Mouse (Mus musculus): Measurements from ENCODE around the gene Unc13d. TPM values are rescaled to one million over a fixed set of nuclear protein-coding genes. Genes with fewer than 3 reads are reported as not detected.

The Unc13d gene
- polyA plus RNA-seq, 1 experiment from 2014 or later, result 5.9 TPM

DNA sequence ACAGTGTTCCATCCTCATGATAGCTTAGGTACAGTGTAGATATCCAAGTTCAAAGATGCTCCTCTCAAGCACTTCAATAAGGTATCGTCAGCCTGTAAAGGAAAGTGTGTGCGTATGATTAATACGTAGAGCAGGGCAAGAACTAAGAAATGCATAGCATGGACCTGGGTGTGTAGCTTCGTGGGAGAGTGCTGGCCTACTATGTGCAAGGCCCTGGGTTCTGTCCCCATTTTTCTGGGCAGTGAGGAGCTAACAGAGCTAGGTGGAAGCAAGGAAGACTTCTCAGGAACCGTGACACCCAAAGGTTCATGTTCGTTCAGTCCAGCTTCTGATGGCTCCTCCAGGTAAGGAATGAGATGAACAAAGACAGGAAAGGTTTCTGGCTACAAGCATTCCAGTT is 32.6 kb downstream of the Unc13d start:
- WGBS, result 95% methylated on average over 6 of the region's 6 CpGs
- Histone ChIP-seq H3K36me3 (ENCODE audit: control insufficient read depth, insufficient read depth) (peaks cover 47% of the 10 kb centered on the region), H3K4me3 (ENCODE audit: low read length) (no peak overlapping the region), H3K4me2 (ENCODE audit: low read depth, low read length) (no peak overlapping the region), H3K9me3 (replicated peaks; ENCODE audit: control insufficient read depth, low read length) (peaks cover 4% of the 10 kb centered on the region; the same call in 1 of the 2 replicates), H3K9ac (ENCODE audit: low read length) (no peak overlapping the region), H3K27ac (ENCODE audit: low read length) (no peak overlapping the region), H3K4me1 (ENCODE audit: control insufficient read depth, insufficient read depth, low read length) (no peaks in the 10 kb centered on the region), H3K27me3 (ENCODE audit: control insufficient read depth, insufficient read depth, low read length) (no peaks in the 10 kb centered on the region)
- no peak for ATAC-seq (replicated peaks; ENCODE audit: extremely low read depth, insufficient read depth, low FRiP score)

- Histone ChIP-seq H3K4me1 (ENCODE audit: control insufficient read depth, insufficient read depth, low read length) (no peaks in the 10 kb centered on the region), H3K27ac (ENCODE audit: low read length) (no peak overlapping the region), H3K27me3 (ENCODE audit: control insufficient read depth, insufficient read depth, low read length) (no peaks in the 10 kb centered on the region), H3K4me3 (ENCODE audit: low read length) (no peak overlapping the region), H3K9ac (ENCODE audit: low read length) (no peak overlapping the region), H3K36me3 (ENCODE audit: control insufficient read depth, insufficient read depth) (peaks cover 35% of the 10 kb centered on the region), H3K9me3 (replicated peaks; ENCODE audit: control insufficient read depth, low read length) (peaks cover 4% of the 10 kb centered on the region; the same call in 1 of the 2 replicates), H3K4me2 (ENCODE audit: low read depth, low read length) (no peak overlapping the region)
- ATAC-seq (replicated peaks; ENCODE audit: extremely low read depth, insufficient read depth, low FRiP score), result no peak
- 97% methylated on average over 1 of the region's 1 CpGs for WGBS
These were observed 34.5 kb downstream of the Unc13d start for GRCm38 (mm10) chr11:116043286-116043685.

GRCm38 (mm10) chr11:116042372-116043138 is 35.2 kb downstream of the Unc13d start:
- Histone ChIP-seq H3K9me3 (replicated peaks; ENCODE audit: control insufficient read depth, low read length) (peaks cover 4% of the 10 kb centered on the region; the same call in 1 of the 2 replicates), H3K4me3 (ENCODE audit: low read length) (no peak overlapping the region), H3K27ac (ENCODE audit: low read length) (no peak overlapping the region), H3K4me1 (ENCODE audit: control insufficient read depth, insufficient read depth, low read length) (no peaks in the 10 kb centered on the region), H3K36me3 (ENCODE audit: control insufficient read depth, insufficient read depth) (peaks cover 28% of the 10 kb centered on the region), H3K4me2 (ENCODE audit: low read depth, low read length) (no peak overlapping the region), H3K9ac (ENCODE audit: low read length) (no peak overlapping the region), H3K27me3 (ENCODE audit: control insufficient read depth, insufficient read depth, low read length) (no peaks in the 10 kb centered on the region)
- 79% methylated on average over 5 of the region's 5 CpGs for WGBS
- no peak for ATAC-seq (replicated peaks; ENCODE audit: extremely low read depth, insufficient read depth, low FRiP score)

DNA sequence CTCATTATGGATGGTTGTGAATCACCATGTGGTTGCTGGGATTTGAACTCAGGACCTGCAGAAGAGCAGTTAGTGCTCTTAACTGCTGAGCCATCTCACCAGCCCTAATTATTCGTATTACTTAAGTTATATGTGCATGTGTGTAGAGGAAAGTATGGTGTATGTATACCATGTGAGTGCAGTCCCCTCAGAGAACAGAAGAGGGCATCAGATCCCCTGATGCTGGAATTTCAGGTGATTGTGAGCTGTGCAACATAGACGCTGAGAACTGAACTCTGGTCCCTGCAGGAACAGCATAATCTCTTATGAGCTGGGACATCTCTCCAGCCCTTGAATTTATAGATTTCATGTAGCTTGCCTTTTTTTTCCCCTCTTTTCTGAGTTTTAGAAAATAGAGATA is 35.9 kb downstream of the Unc13d start:
- Histone ChIP-seq H3K27ac (ENCODE audit: low read length) (no peak overlapping the region), H3K9me3 (replicated peaks; ENCODE audit: control insufficient read depth, low read length) (peaks cover 4% of the 10 kb centered on the region; the same call in 1 of the 2 replicates), H3K36me3 (ENCODE audit: control insufficient read depth, insufficient read depth) (peaks cover 22% of the 10 kb centered on the region), H3K4me3 (ENCODE audit: low read length) (no peak overlapping the region), H3K4me2 (ENCODE audit: low read depth, low read length) (no peak overlapping the region), H3K27me3 (ENCODE audit: control insufficient read depth, insufficient read depth, low read length) (no peaks in the 10 kb centered on the region), H3K9ac (ENCODE audit: low read length) (no peak overlapping the region), H3K4me1 (ENCODE audit: control insufficient read depth, insufficient read depth, low read length) (no peaks in the 10 kb centered on the region)
- 97% methylated on average over 2 of the region's 2 CpGs for WGBS
- no peak for ATAC-seq (replicated peaks; ENCODE audit: extremely low read depth, insufficient read depth, low FRiP score)

DNA sequence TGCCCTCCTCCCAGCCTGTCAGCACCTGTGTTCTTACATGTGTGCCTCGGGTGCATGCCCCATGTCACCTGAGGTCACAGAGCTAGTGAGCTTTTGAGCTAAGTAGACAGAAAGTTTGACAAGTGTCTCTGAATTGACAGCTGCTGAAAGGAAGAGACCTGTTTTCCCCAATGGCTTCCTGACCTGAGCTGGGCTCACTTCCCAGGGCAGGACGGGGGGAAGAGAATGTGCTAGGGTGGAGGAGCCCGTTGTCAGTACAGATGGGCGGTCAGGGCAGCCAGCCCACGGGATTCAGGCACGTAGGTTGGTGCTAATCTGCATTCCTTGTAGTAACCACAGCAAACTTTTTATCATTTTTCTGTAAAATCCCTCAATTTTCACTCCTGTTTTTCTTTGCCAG is 37.2 kb downstream of the Unc13d start:
- Histone ChIP-seq H3K4me3 (ENCODE audit: low read length) (no peak overlapping the region), H3K27me3 (ENCODE audit: control insufficient read depth, insufficient read depth, low read length) (no peaks in the 10 kb centered on the region), H3K9ac (ENCODE audit: low read length) (no peak overlapping the region), H3K27ac (ENCODE audit: low read length) (no peak overlapping the region), H3K4me1 (ENCODE audit: control insufficient read depth, insufficient read depth, low read length) (no peaks in the 10 kb centered on the region), H3K36me3 (ENCODE audit: control insufficient read depth, insufficient read depth) (peaks cover 15% of the 10 kb centered on the region), H3K4me2 (ENCODE audit: low read depth, low read length) (no peak overlapping the region), H3K9me3 (replicated peaks; ENCODE audit: control insufficient read depth, low read length) (peaks cover 4% of the 10 kb centered on the region; the same call in 1 of the 2 replicates)
- peak; percentile 52; the same call in 1 of the 2 replicates for ATAC-seq (replicated peaks; ENCODE audit: extremely low read depth, insufficient read depth, low FRiP score)
- WGBS, result 55% methylated on average over 6 of the region's 6 CpGs

GRCm38 (mm10) chr11:116037826-116038225 is 39.9 kb downstream of the Unc13d start:
- peaks cover 4% of the 10 kb centered on the region; the same call in 1 of the 2 replicates for H3K9me3 ChIP-seq (replicated peaks; ENCODE audit: control insufficient read depth, low read length)
- H3K27ac ChIP-seq (ENCODE audit: low read length), result no peak overlapping the region
- H3K36me3 ChIP-seq (ENCODE audit: control insufficient read depth, insufficient read depth), result peaks cover 14% of the 10 kb centered on the region

GRCm38 (mm10) chr11:116036671-116037070 is 41.1 kb downstream of the Unc13d start:
- no peak overlapping the region for H3K9ac ChIP-seq (ENCODE audit: low read length)
- 87% methylated on average over 3 of the region's 3 CpGs for WGBS
- peaks cover under 1% of the 10 kb centered on the region; the same call in 1 of the 2 replicates for H3K9me3 ChIP-seq (replicated peaks; ENCODE audit: control insufficient read depth, low read length)
- no peak overlapping the region for H3K4me2 ChIP-seq (ENCODE audit: low read depth, low read length)
- H3K36me3 ChIP-seq (ENCODE audit: control insufficient read depth, insufficient read depth), result peaks cover 8% of the 10 kb centered on the region
- no peak for ATAC-seq (replicated peaks; ENCODE audit: extremely low read depth, insufficient read depth, low FRiP score)
- no peak overlapping the region for H3K4me3 ChIP-seq (ENCODE audit: low read length)
- H3K27ac ChIP-seq (ENCODE audit: low read length), result no peak overlapping the region
- peaks cover 10% of the 10 kb centered on the region for H3K4me1 ChIP-seq (ENCODE audit: control insufficient read depth, insufficient read depth, low read length)
- no peaks in the 10 kb centered on the region for H3K27me3 ChIP-seq (ENCODE audit: control insufficient read depth, insufficient read depth, low read length)

More at GRCm38 (mm10) chr11:116037826-116038225, 39.9 kb downstream of the Unc13d start:
- no peak overlapping the region for H3K9ac ChIP-seq (ENCODE audit: low read length)
- no peak overlapping the region for H3K4me3 ChIP-seq (ENCODE audit: low read length)
- H3K27me3 ChIP-seq (ENCODE audit: control insufficient read depth, insufficient read depth, low read length), result no peaks in the 10 kb centered on the region
- ATAC-seq (replicated peaks; ENCODE audit: extremely low read depth, insufficient read depth, low FRiP score), result no peak
- H3K4me2 ChIP-seq (ENCODE audit: low read depth, low read length), result no peak overlapping the region
- H3K4me1 ChIP-seq (ENCODE audit: control insufficient read depth, insufficient read depth, low read length), result peaks cover 2% of the 10 kb centered on the region; the same call in 1 of the 2 replicates
- WGBS, result 95% methylated on average over 9 of the region's 9 CpGs

- Histone ChIP-seq H3K9me3 (replicated peaks; ENCODE audit: control insufficient read depth, low read length) (no peaks in the 10 kb centered on the region), H3K9ac (ENCODE audit: low read length) (no peak overlapping the region), H3K4me1 (ENCODE audit: control insufficient read depth, insufficient read depth, low read length) (peaks cover 15% of the 10 kb centered on the region), H3K36me3 (ENCODE audit: control insufficient read depth, insufficient read depth) (peaks cover 2% of the 10 kb centered on the region; the same call in 1 of the 2 replicates), H3K4me3 (ENCODE audit: low read length) (no peak overlapping the region), H3K4me2 (ENCODE audit: low read depth, low read length) (no peak overlapping the region), H3K27ac (ENCODE audit: low read length) (no peak overlapping the region), H3K27me3 (ENCODE audit: control insufficient read depth, insufficient read depth, low read length) (no peaks in the 10 kb centered on the region)
- 92% methylated on average over 6 of the region's 6 CpGs for WGBS
- ATAC-seq (replicated peaks; ENCODE audit: extremely low read depth, insufficient read depth, low FRiP score), result no peak
These were observed 43.2 kb downstream of the Unc13d start for GRCm38 (mm10) chr11:116034584-116034983.
